Mouse (Mus musculus): ENCODE data around the gene Acaa1a.

- TF ChIP-seq CTCF (IDR thresholded peaks at IDR 0.05; ENCODE audit: low read depth, low read length), result no peak
- no peak for TF ChIP-seq POLR2A (IDR thresholded peaks at IDR 0.05; ENCODE audit: insufficient read depth, low read length)
Observed at GRCm38 (mm10) chr9:119390214-119390613, 50.7 kb downstream of the Acaa1a start.
